Mouse (Mus musculus) forebrain, postnatal 0 days (tissue): ENCODE data around the gene Ern1. TPM values are rescaled to one million over a fixed set of nuclear protein-coding genes. Genes with fewer than 3 reads are reported as not detected.

Source experiments
- ATAC-seq: fragments of 200-750 bp; cut with Nextera tagmentation; 2 replicates; pipeline ENCODE4 v1.8.0; 2017; ENCODE audit warnings: mild to moderate bottlenecking, moderate library complexity
- DNase-seq: peaks from one replicate; pipeline ENCODE4 v3.0.0-alpha.2; 2015
- H3K27ac ChIP-seq: fragments of 300-500 bp; sonication (generic); 2 replicates; pipeline ENCODE4 v1.5.1; 2014; ENCODE audit warnings: low read depth, mild to moderate bottlenecking, antibody characterized with exemption, low read length, moderate library complexity, mixed read lengths
- H3K27me3 ChIP-seq: fragments of 300-500 bp; sonication (generic); 2 replicates; pipeline ENCODE4 v1.6.1; 2014; ENCODE audit warnings: mild to moderate bottlenecking, low read length, mixed read lengths; ENCODE audit not compliant: insufficient read depth
- H3K36me3 ChIP-seq: fragments of 300-500 bp; sonication (generic); 2 replicates; pipeline ENCODE4 v1.6.1; 2014; ENCODE audit warnings: mild to moderate bottlenecking, moderate library complexity; ENCODE audit not compliant: insufficient read depth
- H3K4me1 ChIP-seq: fragments of 300-500 bp; sonication (generic); 2 replicates; pipeline ENCODE4 v1.6.1; 2014; ENCODE audit warnings: antibody characterized with exemption; ENCODE audit not compliant: insufficient read depth
- H3K4me2 ChIP-seq: fragments of 300-500 bp; sonication (generic); 2 replicates; pipeline ENCODE4 v1.6.1; 2014; ENCODE audit warnings: low read depth, mild to moderate bottlenecking, moderate library complexity
- H3K4me3 ChIP-seq: fragments of 300-500 bp; sonication (generic); 2 replicates; pipeline ENCODE4 v1.5.1; 2014; ENCODE audit warnings: low read depth, low read length, mixed read lengths
- H3K9ac ChIP-seq: fragments of 300-500 bp; sonication (generic); 2 replicates; pipeline ENCODE4 v1.6.1; 2014; ENCODE audit warnings: mild to moderate bottlenecking
- H3K9me3 ChIP-seq: fragments of 300-500 bp; sonication (generic); 2 replicates; pipeline ENCODE4 v1.6.1; 2016; ENCODE audit warnings: low read length
- CTCF ChIP-seq: sonication (generic); IDR thresholded peaks from 2 replicates; pipeline ENCODE4 v1.5.1; 2016; ENCODE audit warnings: antibody characterized with exemption, control low read depth, low read depth
- WGBS: fragments of 180-500 bp; shearing (Covaris S2); extraction: QIAGEN DNeasy Blood & Tissue Kit; methylation state at CpG from one replicate; pipeline ENCODE4 v1.1.7; 2014; 5-methylcytosine and 5-hydroxymethylcytosine counted together
- polyA plus RNA-seq: library from polyadenylated mRNA; unstranded; fragments of >200 nt; fragmentation: Nextera tagmentation; extraction: Ambion mirVana; gene quantifications from 2 replicates; pipeline ENCODE4 v1.2.1, GENCODE M21; 2015
- total RNA-seq: library from RNA; depleted of rRNA; stranded (reverse); fragments of >200 nt; gene quantifications from 2 replicates; pipeline ENCODE4 v1.2.3, GENCODE M21; 2014

Ern1 gene
- total and polyA plus RNA-seq, 2 experiments from 2014 or later: 1.7 to 8.4 TPM

DNA sequence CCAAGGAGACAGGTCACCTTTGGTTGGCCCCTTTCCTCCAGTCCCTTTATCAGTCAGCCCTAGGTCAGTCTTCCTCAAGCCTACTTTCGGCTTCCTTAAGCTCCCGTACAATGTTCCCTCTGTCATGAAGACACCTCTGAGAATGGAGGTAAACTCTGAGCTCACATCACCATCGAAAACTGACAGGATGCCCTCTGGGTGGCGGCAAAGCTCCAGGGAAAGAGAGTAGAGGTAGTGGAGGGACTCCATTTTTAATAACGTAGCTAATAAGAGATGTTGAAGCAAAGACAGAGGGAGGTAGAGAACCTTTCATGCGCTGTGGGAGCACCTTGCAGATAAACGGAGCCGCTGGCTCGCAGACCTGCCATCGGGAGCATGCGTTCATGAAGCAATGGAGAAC lies 106.6 kb downstream of the Ern1 start:
- Histone ChIP-seq H3K4me3 (no peak overlapping the region), H3K4me2 (no peak overlapping the region), H3K9ac (no peak overlapping the region), H3K27me3 (no peaks in the 10 kb centered on the region), H3K36me3 (no peaks in the 10 kb centered on the region), H3K27ac (no peak overlapping the region), H3K9me3 (no peaks in the 10 kb centered on the region), H3K4me1 (no peaks in the 10 kb centered on the region)
- TF ChIP-seq CTCF: no peak
- WGBS: 84% methylated on average over 11 of the region's 11 CpGs
- ATAC-seq (no peak), DNase-seq (no peak)

DNA sequence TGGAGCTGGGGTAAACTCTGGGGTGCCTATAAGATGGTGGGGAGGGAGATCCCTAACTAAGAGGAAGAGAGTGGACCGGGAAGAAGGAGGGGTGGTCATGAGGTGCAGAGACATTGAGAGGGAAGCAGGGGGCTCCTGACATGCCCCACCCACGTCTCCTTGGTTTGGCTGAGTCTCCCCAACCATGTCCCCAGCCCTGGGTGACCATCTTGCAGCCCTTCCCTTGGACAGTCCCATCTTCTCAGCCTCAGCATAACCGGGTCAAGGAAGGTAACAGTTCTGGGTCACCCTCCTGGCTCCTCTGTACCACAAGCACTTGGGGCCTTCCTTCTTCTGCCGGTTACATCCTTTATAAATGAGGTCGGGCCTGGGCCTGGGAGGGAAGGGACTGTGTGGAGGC lies 112.7 kb downstream of the Ern1 start:
- Histone ChIP-seq H3K9me3 (no peaks in the 10 kb centered on the region), H3K27me3 (no peaks in the 10 kb centered on the region), H3K36me3 (no peaks in the 10 kb centered on the region), H3K9ac (no peak overlapping the region), H3K27ac (no peak overlapping the region), H3K4me1 (no peaks in the 10 kb centered on the region), H3K4me2 (no peak overlapping the region), H3K4me3 (no peak overlapping the region)
- DNase-seq (no peak), ATAC-seq (no peak)
- 86% methylated on average over 5 of the region's 5 CpGs for WGBS
- TF ChIP-seq CTCF: no peak

- H3K9me3 ChIP-seq: no peaks in the 10 kb centered on the region
- no peak for TF ChIP-seq CTCF
- no peak overlapping the region for H3K9ac ChIP-seq
- H3K27me3 ChIP-seq: no peaks in the 10 kb centered on the region
- ATAC-seq: no peak
- DNase-seq: no peak
- no peaks in the 10 kb centered on the region for H3K4me1 ChIP-seq
- no peak overlapping the region for H3K27ac ChIP-seq
- no peak overlapping the region for H3K4me3 ChIP-seq
- 46% methylated on average over 9 of the region's 9 CpGs for WGBS
- H3K4me2 ChIP-seq: no peak overlapping the region
- no peaks in the 10 kb centered on the region for H3K36me3 ChIP-seq
Measured at GRCm38 (mm10) chr11:106374559-106374958, 113.1 kb downstream of the Ern1 start.

- ATAC-seq (no peak), DNase-seq (no peak)
- no peak for TF ChIP-seq CTCF
- H3K36me3 ChIP-seq: no peaks in the 10 kb centered on the region
- no peak overlapping the region for H3K4me2 ChIP-seq
- H3K4me1 ChIP-seq: no peaks in the 10 kb centered on the region
- H3K4me3 ChIP-seq: no peak overlapping the region
- H3K27ac ChIP-seq: no peak overlapping the region
- WGBS: 70% methylated on average over 11 of the region's 11 CpGs
- H3K9me3 ChIP-seq: no peaks in the 10 kb centered on the region
- H3K9ac ChIP-seq: no peak overlapping the region
- no peaks in the 10 kb centered on the region for H3K27me3 ChIP-seq
Measured at GRCm38 (mm10) chr11:106373998-106374397, 113.7 kb downstream of the Ern1 start.

DNA sequence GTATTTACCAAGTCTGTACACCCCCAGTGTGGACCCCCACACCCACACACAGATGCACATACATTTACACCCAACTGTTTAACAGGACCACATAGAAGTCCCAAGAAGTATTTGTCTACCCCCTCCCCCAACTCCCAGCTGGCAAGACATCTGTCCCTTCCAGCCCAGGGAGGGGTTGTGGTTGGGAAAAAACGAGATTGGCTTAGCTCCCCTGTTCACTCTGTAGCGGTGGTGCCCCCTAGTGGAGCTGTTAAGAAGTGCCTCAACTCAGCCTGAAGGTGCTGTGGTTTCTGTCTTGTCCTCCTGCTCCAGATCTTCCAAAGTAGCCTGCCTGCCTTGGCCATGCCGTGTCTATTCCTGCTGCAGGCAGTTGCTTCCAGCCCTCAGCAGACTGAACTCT lies 121.3 kb downstream of the Ern1 start:
- Histone ChIP-seq H3K4me3 (no peak overlapping the region), H3K4me1 (no peaks in the 10 kb centered on the region), H3K4me2 (no peak overlapping the region), H3K27me3 (no peaks in the 10 kb centered on the region), H3K9ac (no peak overlapping the region), H3K9me3 (no peaks in the 10 kb centered on the region), H3K27ac (no peak overlapping the region), H3K36me3 (no peaks in the 10 kb centered on the region)
- DNase-seq (peak; percentile 66), ATAC-seq (peak; percentile 59)
- WGBS: 13% methylated on average over 3 of the region's 3 CpGs
- TF ChIP-seq CTCF: peak; percentile 82

- Histone ChIP-seq H3K4me3 (no peak within 1 kb of the TSS), H3K36me3 (no peaks in the 10 kb centered on the region), H3K9me3 (no peaks in the 10 kb centered on the region), H3K9ac (no peak within 1 kb of the TSS), H3K27ac (no peak within 1 kb of the TSS), H3K27me3 (no peaks in the 10 kb centered on the region), H3K4me1 (no peaks in the 10 kb centered on the region), H3K4me2 (no peak within 1 kb of the TSS)
- TF ChIP-seq CTCF: no peak
- DNase-seq (no peak), ATAC-seq (no peak)
- WGBS: 62% methylated on average over 10 of the region's 10 CpGs
Measured at GRCm38 (mm10) chr11:106365366-106365765, 122.3 kb downstream of the Ern1 start, which contains the start of gene Prr29. Gene Prr29 (plus strand): TSS chr11:106365472.

GRCm38 (mm10) chr11:106364712-106365111 lies 122.9 kb downstream of the Ern1 start:
- no peak for TF ChIP-seq CTCF
- WGBS: 7% methylated on average over 11 of the region's 11 CpGs
- DNase-seq: no peak
- no peak overlapping the region for H3K9ac ChIP-seq
- no peaks in the 10 kb centered on the region for H3K4me1 ChIP-seq
- H3K27ac ChIP-seq: no peak overlapping the region
- no peak overlapping the region for H3K4me3 ChIP-seq
- H3K27me3 ChIP-seq: no peaks in the 10 kb centered on the region
- no peak overlapping the region for H3K4me2 ChIP-seq
- H3K36me3 ChIP-seq: no peaks in the 10 kb centered on the region
- ATAC-seq: peak; percentile 32; the same call in 1 of the 2 replicates
- no peaks in the 10 kb centered on the region for H3K9me3 ChIP-seq

GRCm38 (mm10) chr11:106359350-106359749 lies 128.3 kb downstream of the Ern1 start:
- no peak overlapping the region for H3K9ac ChIP-seq
- no peak for DNase-seq
- WGBS: 21% methylated on average over 5 of the region's 5 CpGs
- no peaks in the 10 kb centered on the region for H3K4me1 ChIP-seq
- ATAC-seq: no peak
- no peaks in the 10 kb centered on the region for H3K27me3 ChIP-seq
- H3K27ac ChIP-seq: no peak overlapping the region
- TF ChIP-seq CTCF: 0 out of 2 replicates have a peak, but pooled peaks have one; percentile 33
- no peaks in the 10 kb centered on the region for H3K9me3 ChIP-seq
- no peaks in the 10 kb centered on the region for H3K36me3 ChIP-seq
- H3K4me3 ChIP-seq: no peak overlapping the region
- no peak overlapping the region for H3K4me2 ChIP-seq
